Mouse (Mus musculus) testis, adult 2 months (tissue): ENCODE results near the gene Sf3b5.

Experiments
- CTCF ChIP-seq: fragments of 200-500 bp; IDR thresholded peaks from 2 replicates; pipeline ENCODE4 v1.5.1; 2012; ENCODE audit warnings: low read depth, mild to moderate bottlenecking, inconsistent platforms, low read length, moderate library complexity; ENCODE audit not compliant: control insufficient read depth, insufficient read depth, insufficient replicate concordance
- POLR2A ChIP-seq: fragments of 200-500 bp; IDR thresholded peaks from 2 replicates; pipeline ENCODE4 v1.6.1; 2012; ENCODE audit warnings: low read depth, mild to moderate bottlenecking, inconsistent platforms, low read length, moderate library complexity; ENCODE audit not compliant: control insufficient read depth

DNA sequence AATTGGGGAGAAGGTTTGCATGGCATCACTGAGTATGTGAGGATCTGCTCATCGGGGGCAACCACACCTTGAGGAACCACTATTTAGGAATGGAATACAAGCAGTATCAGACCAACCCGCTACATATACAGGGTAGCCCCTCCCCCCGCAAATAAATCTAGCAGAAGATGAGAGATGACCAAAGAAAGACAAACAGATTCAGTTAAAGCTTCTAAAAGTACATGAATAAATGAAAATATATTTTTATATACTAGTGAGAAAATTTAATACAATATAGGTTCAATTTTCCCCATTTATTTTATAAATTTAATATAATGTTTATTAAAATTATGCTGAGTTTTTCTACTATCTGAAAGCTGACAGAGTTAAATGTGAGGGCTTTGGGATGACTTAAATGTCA lies at the start of gene Sf3b5:
- no peak for TF ChIP-seq CTCF
- TF ChIP-seq POLR2A: no peak
